Mouse (Mus musculus) MEL (cell line): ENCODE data around the gene Kat7. TPM values are rescaled to one million over a fixed set of nuclear protein-coding genes. Genes with fewer than 3 reads are reported as not detected.

Experiments
- DNase-seq: peaks from one replicate; pipeline ENCODE4 v3.0.0; 2011; ENCODE audit warnings: low read depth, low spot score
- H3K27ac ChIP-seq: 2 replicates; pipeline ENCODE4 v1.5.1; 2012; ENCODE audit warnings: low read depth, mild to moderate bottlenecking, control low read depth, low read length, moderate library complexity; ENCODE audit not compliant: control insufficient read depth
- H3K27me3 ChIP-seq, 2 experiments: fragments of 150-350 bp in 1 of 2; sonication (generic) in 1 of 2; 2 replicates each; pipeline ENCODE4 v1.6.1; 2012; ENCODE audit warnings: low read length in 2 of 2, mild to moderate bottlenecking in 2 of 2, improper control_type of control experiment in 1 of 2, moderate library complexity in 1 of 2; ENCODE audit not compliant: insufficient read depth in 2 of 2, control insufficient read depth in 1 of 2
- H3K36me3 ChIP-seq, 2 experiments: 2 replicates each; pipeline ENCODE4 v1.6.1; 2012 to 2014; ENCODE audit warnings: low read length in 2 of 2, improper control_type of control experiment in 1 of 2, inconsistent platforms in 1 of 2, mild to moderate bottlenecking in 1 of 2; ENCODE audit not compliant: insufficient read depth in 2 of 2, control insufficient read depth in 1 of 2
- H3K4me1 ChIP-seq, 2 experiments: fragments of 150-350 bp in 1 of 2; sonication (generic) in 1 of 2; 2 replicates each; pipeline ENCODE4 v1.6.1; 2012; ENCODE audit warnings: low read length in 2 of 2, improper control_type of control experiment in 1 of 2, mild to moderate bottlenecking in 1 of 2; ENCODE audit not compliant: insufficient read depth in 2 of 2, control insufficient read depth in 1 of 2
- H3K4me3 ChIP-seq, 2 experiments: fragments of 150-350 bp in 1 of 2; sonication (generic) in 1 of 2; 2 replicates each; pipeline ENCODE4 v1.5.1; 2012; ENCODE audit warnings: low read depth in 2 of 2, low read length in 2 of 2, mild to moderate bottlenecking in 2 of 2, moderate library complexity in 2 of 2, control low read depth in 1 of 2, improper control_type of control experiment in 1 of 2; ENCODE audit not compliant: control insufficient read depth in 1 of 2, insufficient read depth in 1 of 2
- H3K79me2 ChIP-seq: 2 replicates; pipeline ENCODE4 v1.6.1; 2012; ENCODE audit warnings: mild to moderate bottlenecking, low read length, moderate library complexity; ENCODE audit not compliant: control insufficient read depth, poor library complexity, insufficient read depth
- H3K9ac ChIP-seq: 2 replicates; pipeline ENCODE4 v1.6.1; 2012; ENCODE audit warnings: low read depth, mild to moderate bottlenecking, control low read depth, low read length, moderate library complexity; ENCODE audit not compliant: control insufficient read depth, poor library complexity, severe bottlenecking
- H3K9me3 ChIP-seq: fragments of 150-350 bp; sonication (generic); replicated peaks from 2 replicates; pipeline ENCODE4 v1.6.1; 2012; ENCODE audit warnings: mild to moderate bottlenecking, low read length, improper control_type of control experiment, moderate library complexity; ENCODE audit not compliant: insufficient read depth
- CHD1 ChIP-seq: IDR thresholded peaks from 2 replicates; pipeline ENCODE4 v1.6.1; 2012; ENCODE audit warnings: low read depth, mild to moderate bottlenecking, inconsistent platforms, low read length, improper control_type of control experiment
- CHD2 ChIP-seq: IDR thresholded peaks from 2 replicates; pipeline ENCODE4 v1.6.1; 2011; ENCODE audit warnings: low read length, improper control_type of control experiment
- E2F4 ChIP-seq: IDR thresholded peaks from 2 replicates; pipeline ENCODE4 v1.6.1; 2011; ENCODE audit warnings: low read depth, low read length, improper control_type of control experiment, borderline replicate concordance
- EP300 ChIP-seq, 2 experiments: IDR thresholded peaks; 2 replicates each; pipeline ENCODE4 v1.6.1; 2011; ENCODE audit warnings: improper control_type of control experiment in 2 of 2, low read length in 2 of 2, low read depth in 1 of 2, mild to moderate bottlenecking in 1 of 2
- ETS1 ChIP-seq: IDR thresholded peaks from 2 replicates; pipeline ENCODE4 v1.6.1; 2012; ENCODE audit warnings: low read depth, mild to moderate bottlenecking, inconsistent platforms, low read length, improper control_type of control experiment, moderate library complexity
- GABPA ChIP-seq: IDR thresholded peaks from 2 replicates; pipeline ENCODE4 v1.6.1; 2012; ENCODE audit warnings: low read depth, mild to moderate bottlenecking, inconsistent platforms, low read length, improper control_type of control experiment, moderate library complexity
- GATA1 ChIP-seq: IDR thresholded peaks from 2 replicates; pipeline ENCODE4 v1.6.1; 2011; ENCODE audit warnings: low read depth, low read length, improper control_type of control experiment
- HCFC1 ChIP-seq: IDR thresholded peaks from 2 replicates; pipeline ENCODE4 v1.6.1; 2012; ENCODE audit warnings: low read depth, mild to moderate bottlenecking, inconsistent platforms, low read length, improper control_type of control experiment, moderate library complexity
- MEF2A ChIP-seq: IDR thresholded peaks from 2 replicates; pipeline ENCODE4 v1.6.1; 2014; ENCODE audit warnings: low read depth, mild to moderate bottlenecking, inconsistent platforms, low read length, improper control_type of control experiment; ENCODE audit not compliant: poor library complexity, insufficient replicate concordance, severe bottlenecking; ENCODE audit errors: extremely low read depth
- MXI1 ChIP-seq: IDR thresholded peaks from 2 replicates; pipeline ENCODE4 v1.6.1; 2011; ENCODE audit warnings: mild to moderate bottlenecking, low read depth, low read length, improper control_type of control experiment
- MYB ChIP-seq: IDR thresholded peaks from 2 replicates; pipeline ENCODE4 v1.6.1; 2011; ENCODE audit warnings: mild to moderate bottlenecking, low read depth, low read length, improper control_type of control experiment
- MYC ChIP-seq: IDR thresholded peaks from 2 replicates; pipeline ENCODE4 v1.6.1; 2011; ENCODE audit warnings: low read depth, mild to moderate bottlenecking, low read length, improper control_type of control experiment, moderate library complexity
- RCOR1 ChIP-seq: IDR thresholded peaks from 2 replicates; pipeline ENCODE4 v1.6.1; 2012; ENCODE audit warnings: low read depth, mild to moderate bottlenecking, inconsistent platforms, low read length, improper control_type of control experiment
- SMC3 ChIP-seq: IDR thresholded peaks from 2 replicates; pipeline ENCODE4 v1.6.1; 2011; ENCODE audit warnings: low read depth, low read length, improper control_type of control experiment
- TAL1 ChIP-seq: IDR thresholded peaks from 2 replicates; pipeline ENCODE4 v1.6.1; 2012; ENCODE audit warnings: mild to moderate bottlenecking, inconsistent platforms, low read length, moderate library complexity, mixed read lengths
- TCF12 ChIP-seq: IDR thresholded peaks from 2 replicates; pipeline ENCODE4 v1.6.1; 2014; ENCODE audit warnings: low read depth, mild to moderate bottlenecking, inconsistent platforms, low read length, improper control_type of control experiment, moderate library complexity
- USF1 ChIP-seq: IDR thresholded peaks from 2 replicates; pipeline ENCODE4 v1.6.1; 2014; ENCODE audit warnings: low read depth, mild to moderate bottlenecking, inconsistent platforms, low read length, improper control_type of control experiment, moderate library complexity
- USF2 ChIP-seq, 2 experiments: IDR thresholded peaks; 2 replicates each; pipeline ENCODE4 v1.6.1; 2011 to 2012; ENCODE audit warnings: improper control_type of control experiment in 2 of 2, low read length in 2 of 2, borderline replicate concordance in 1 of 2, inconsistent platforms in 1 of 2, low read depth in 1 of 2, mild to moderate bottlenecking in 1 of 2; ENCODE audit not compliant: insufficient read depth in 1 of 2
- ZKSCAN1 ChIP-seq: IDR thresholded peaks from 2 replicates; pipeline ENCODE4 v1.6.1; 2012; ENCODE audit warnings: low read depth, mild to moderate bottlenecking, inconsistent platforms, low read length, improper control_type of control experiment, moderate library complexity
- ZNF384 ChIP-seq: IDR thresholded peaks from 2 replicates; pipeline ENCODE4 v1.6.1; 2012; ENCODE audit warnings: low read depth, mild to moderate bottlenecking, inconsistent platforms, low read length, improper control_type of control experiment
- polyA plus RNA-seq, 2 experiments: library from polyadenylated mRNA; stranded (reverse) in 1 of 2; unstranded in 1 of 2; fragments of >175 nt in 1 of 2; fragments of >200 nt in 1 of 2; gene quantifications; 2 replicates each; pipeline versions ENCODE4 v1.2.1 to v1.2.4; 2012; ENCODE audit warnings: low replicate concordance in 2 of 2, low read depth in 1 of 2; ENCODE audit not compliant: insufficient read length in 2 of 2, insufficient read depth in 1 of 2, missing spikeins in 1 of 2
- total RNA-seq: library from RNA; depleted of rRNA; stranded (reverse); fragments of 300-350 nt; gene quantifications from 2 replicates; pipeline ENCODE4 v1.2.3, GENCODE M21; 2012; rRNA removed

Gene Kat7
- total and polyA plus RNA-seq, 3 experiments: 81.4 to 100 (median 95.4) TPM

DNA sequence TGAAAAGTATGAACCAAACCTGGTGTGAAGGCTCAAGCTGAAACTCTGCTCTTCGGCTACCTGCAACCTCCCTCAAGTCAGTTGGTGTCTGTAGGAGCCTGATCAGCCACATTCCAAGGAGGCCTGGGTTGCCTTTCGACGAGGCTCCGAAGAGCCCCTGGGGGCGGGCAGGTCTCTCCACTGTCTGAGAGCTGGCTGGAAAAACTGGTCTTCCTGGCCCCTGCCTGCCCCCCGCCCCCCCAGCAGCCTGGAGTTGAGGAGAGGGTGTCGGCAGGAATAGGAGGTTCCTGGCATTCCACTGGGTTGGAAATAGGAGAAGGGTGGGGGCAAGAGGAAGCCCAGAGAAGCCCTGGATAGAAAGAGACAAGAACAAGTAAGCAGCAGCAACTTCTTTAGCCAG, 84.6 kb downstream of the Kat7 start:
- H3K9me3 ChIP-seq: no peaks in the 10 kb centered on the region
- no peak overlapping the region for H3K27ac ChIP-seq
- H3K9ac ChIP-seq: no peak overlapping the region
- no peak overlapping the region for H3K4me3 ChIP-seq
- peaks cover 8 to 18% of the 10 kb centered on the region in 2 experiments for H3K27me3 ChIP-seq
- no peaks in the 10 kb centered on the region for H3K79me2 ChIP-seq
- no peaks in the 10 kb centered on the region for H3K36me3 ChIP-seq
- DNase-seq: no peak
- TF ChIP-seq TAL1 (no peak), CHD1 (no peak), MXI1 (no peak), GABPA (no peak), E2F4 (no peak), GATA1 (no peak), USF2 (IDR thresholded peaks at IDR 0.05; ENCODE audit: borderline replicate concordance in 1 of 2, insufficient read depth in 1 of 2, low read depth in 1 of 2, low read length in 2 of 2) (no peak), EP300 (IDR thresholded peaks at IDR 0.05; ENCODE audit: low read depth in 1 of 2, low read length in 2 of 2) (no peak), RCOR1 (no peak), ZNF384 (no peak), MYB (no peak), TCF12 (no peak), USF1 (no peak), HCFC1 (no peak), SMC3 (no peak), ZKSCAN1 (no peak), MEF2A (no peak), CHD2 (no peak), ETS1 (no peak), MYC (no peak)
- TF ChIP-seq, all 39 proteins: peak for 0
- H3K4me1 ChIP-seq: no peaks in the 10 kb centered on the region

Other genes with a start within 250 kb of the Kat7 start
- gene Itga3, start 233.4 kb downstream of the Kat7 start, total RNA-seq: not detected in 2 replicates
- gene Itga3, start 233.4 kb downstream of the Kat7 start, polyA plus RNA-seq: not detected
- gene Dlx3, start 190.1 kb downstream of the Kat7 start, total RNA-seq: not detected in 2 replicates
- not detected for gene Dlx3, start 190.1 kb downstream of the Kat7 start, polyA plus RNA-seq
- gene Dlx4, start 164.0 kb downstream of the Kat7 start, total RNA-seq: not detected in 2 replicates
- gene Dlx4, start 164.0 kb downstream of the Kat7 start, polyA plus RNA-seq: not detected
- 0.20 and 0.39 TPM in 2 replicates for gene Tac4, start 48.7 kb downstream of the Kat7 start, total RNA-seq
- under 1 TPM in 1 of 2 experiments, not detected in 1; 0.07 TPM for gene Tac4, start 48.7 kb downstream of the Kat7 start, polyA plus RNA-seq
- gene Fam117a, start 26.8 kb upstream of the Kat7 start, total RNA-seq: 37.1 and 49.9 TPM in 2 replicates
- gene Fam117a, start 26.8 kb upstream of the Kat7 start, polyA plus RNA-seq: 100 to 1,000 TPM in 1 of 2 experiments, not detected in 1; 116 TPM
- 51.8 and 59.1 TPM in 2 replicates for gene Slc35b1, start 74.4 kb upstream of the Kat7 start, total RNA-seq
- gene Slc35b1, start 74.4 kb upstream of the Kat7 start, polyA plus RNA-seq: 10 to 100 TPM in 1 of 2 experiments, not detected in 1; 82.4 TPM
- 41.5 and 45.7 TPM in 2 replicates for gene Spop, start 103.8 kb upstream of the Kat7 start, total RNA-seq
- gene Spop, start 103.8 kb upstream of the Kat7 start, polyA plus RNA-seq: 10 to 100 TPM in 1 of 2 experiments, not detected in 1; 84.0 TPM
- gene Nxph3, start 204.3 kb upstream of the Kat7 start, total RNA-seq: not detected in 2 replicates
- not detected for gene Nxph3, start 204.3 kb upstream of the Kat7 start, polyA plus RNA-seq